Mouse (Mus musculus): ENCODE data around the gene Trpc4ap. TPM values are rescaled to one million over a fixed set of nuclear protein-coding genes. Genes with fewer than 3 reads are reported as not detected.
A peak's percentile ranks its signal among the peaks of the same experiment; 100 is the strongest.

The Trpc4ap gene
- total RNA-seq, 2 experiments from 2014 or later = 140 TPM

- peak; percentile 78 to 82 for DNase-seq (ENCODE audit: low spot score in 2 of 2)
- intact Hi-C loops (cut with DNase I) = loop anchor here (2.0 kb wide), 1 partner anchor 69 kb away; no protein-coding TSS in a partner anchor
Observed at GRCm38 (mm10) chr2:155696091-155696558, 3.9 kb upstream of the Trpc4ap start.

- intact Hi-C loops (cut with DNase I) = no loop called here
- DNase-seq (ENCODE audit: low spot score in 2 of 2) = no peak
Observed at GRCm38 (mm10) chr2:155695316-155695715, 3.1 kb upstream of the Trpc4ap start.

- intact Hi-C loops (cut with DNase I) = no loop called here
- DNase-seq (ENCODE audit: low spot score in 2 of 2) = no peak
Observed at GRCm38 (mm10) chr2:155694564-155694963, 2.4 kb upstream of the Trpc4ap start.

GRCm38 (mm10) chr2:155693136-155693535 is 952 bp upstream of the Trpc4ap start:
- DNase-seq (ENCODE audit: low spot score in 2 of 2) = no peak
- intact Hi-C loops (cut with DNase I) = no loop called here

GRCm38 (mm10) chr2:155691336-155691722 is 855 bp downstream of the Trpc4ap start:
- no peak for DNase-seq (ENCODE audit: low spot score in 2 of 2)
- intact Hi-C loops (cut with DNase I) = no loop called here

GRCm38 (mm10) chr2:155689211-155689610 is 3.0 kb downstream of the Trpc4ap start:
- intact Hi-C loops (cut with DNase I) = no loop called here
- DNase-seq (ENCODE audit: low spot score in 2 of 2) = no peak

GRCm38 (mm10) chr2:155687746-155688145 is 4.4 kb downstream of the Trpc4ap start:
- intact Hi-C loops (cut with DNase I) = no loop called here
- DNase-seq (ENCODE audit: low spot score in 2 of 2) = no peak

GRCm38 (mm10) chr2:155686572-155686971 is 5.6 kb downstream of the Trpc4ap start:
- intact Hi-C loops (cut with DNase I) = no loop called here
- DNase-seq (ENCODE audit: low spot score in 2 of 2) = no peak

GRCm38 (mm10) chr2:155683821-155684220 is 8.4 kb downstream of the Trpc4ap start:
- DNase-seq (ENCODE audit: low spot score in 2 of 2) = no peak
- intact Hi-C loops (cut with DNase I) = no loop called here

GRCm38 (mm10) chr2:155683137-155683536 is 9.0 kb downstream of the Trpc4ap start:
- intact Hi-C loops (cut with DNase I) = no loop called here

GRCm38 (mm10) chr2:155681874-155682273 is 10.3 kb downstream of the Trpc4ap start:
- intact Hi-C loops (cut with DNase I) = no loop called here
- no peak for DNase-seq (ENCODE audit: low spot score in 2 of 2)

More at GRCm38 (mm10) chr2:155683137-155683536, 9.0 kb downstream of the Trpc4ap start:
- DNase-seq (ENCODE audit: low spot score in 2 of 2) = no peak

GRCm38 (mm10) chr2:155681194-155681593 is 11.0 kb downstream of the Trpc4ap start:
- DNase-seq (ENCODE audit: low spot score in 2 of 2) = no peak
- intact Hi-C loops (cut with DNase I) = no loop called here

GRCm38 (mm10) chr2:155680591-155680990 is 11.6 kb downstream of the Trpc4ap start:
- DNase-seq (ENCODE audit: low spot score in 2 of 2) = no peak
- intact Hi-C loops (cut with DNase I) = no loop called here

GRCm38 (mm10) chr2:155679586-155680110 is 12.5 kb downstream of the Trpc4ap start:
- intact Hi-C loops (cut with DNase I) = no loop called here

GRCm38 (mm10) chr2:155675118-155675517 is 17.1 kb downstream of the Trpc4ap start:
- intact Hi-C loops (cut with DNase I) = no loop called here
- no peak for DNase-seq (ENCODE audit: low spot score in 2 of 2)

More at GRCm38 (mm10) chr2:155679586-155680110, 12.5 kb downstream of the Trpc4ap start:
- no peak for DNase-seq (ENCODE audit: low spot score in 2 of 2)

GRCm38 (mm10) chr2:155673546-155673945 is 18.6 kb downstream of the Trpc4ap start:
- DNase-seq (ENCODE audit: low spot score in 2 of 2) = peak; percentile 45 to 59
- intact Hi-C loops (cut with DNase I) = no loop called here

GRCm38 (mm10) chr2:155671236-155671635 is 20.9 kb downstream of the Trpc4ap start:
- intact Hi-C loops (cut with DNase I) = no loop called here
- DNase-seq (ENCODE audit: low spot score in 2 of 2) = peak in 1 of 2 experiments; percentile 23

GRCm38 (mm10) chr2:155668461-155668860 is 23.7 kb downstream of the Trpc4ap start:
- intact Hi-C loops (cut with DNase I) = no loop called here

GRCm38 (mm10) chr2:155667881-155668280 is 24.3 kb downstream of the Trpc4ap start:
- intact Hi-C loops (cut with DNase I) = no loop called here
- DNase-seq (ENCODE audit: low spot score in 2 of 2) = no peak

More at GRCm38 (mm10) chr2:155668461-155668860, 23.7 kb downstream of the Trpc4ap start:
- no peak for DNase-seq (ENCODE audit: low spot score in 2 of 2)

GRCm38 (mm10) chr2:155663910-155664460 is 28.2 kb downstream of the Trpc4ap start:
- intact Hi-C loops (cut with DNase I) = loop anchor here (5.0 kb wide), 1 partner anchor 98 kb away; no protein-coding TSS in a partner anchor

GRCm38 (mm10) chr2:155663097-155663496 is 29.1 kb downstream of the Trpc4ap start:
- peak; percentile 79 to 86 for DNase-seq (ENCODE audit: low spot score in 2 of 2)
- intact Hi-C loops (cut with DNase I) = loop anchor here (5.0 kb wide), 1 partner anchor 99 kb away; no protein-coding TSS in a partner anchor

More at GRCm38 (mm10) chr2:155663910-155664460, 28.2 kb downstream of the Trpc4ap start:
- no peak for DNase-seq (ENCODE audit: low spot score in 2 of 2)
